Mouse (Mus musculus) hindbrain, postnatal 0 days (tissue): ENCODE results near the gene Kcnb1. TPM values are rescaled to one million over a fixed set of nuclear protein-coding genes. Genes with fewer than 3 reads are reported as not detected.
A peak's percentile ranks its signal among the peaks of the same experiment; 100 is the strongest.

Experiments
- ATAC-seq: fragments of 200-750 bp; cut with Nextera tagmentation; 2 replicates; pipeline ENCODE4 v1.8.0; 2017; ENCODE audit warnings: mild to moderate bottlenecking, moderate TSS enrichment, moderate library complexity
- DNase-seq: peaks from one replicate; pipeline ENCODE4 v3.0.0-alpha.2; 2015; ENCODE audit warnings: low spot score
- H3K27ac ChIP-seq: fragments of 300-500 bp; sonication (generic); 2 replicates; pipeline ENCODE4 v1.5.1; 2014; ENCODE audit warnings: mild to moderate bottlenecking
- H3K27me3 ChIP-seq: fragments of 300-500 bp; sonication (generic); 2 replicates; pipeline ENCODE4 v1.6.1; 2014; ENCODE audit warnings: low read length, mixed read lengths; ENCODE audit not compliant: insufficient read depth
- H3K36me3 ChIP-seq: fragments of 300-500 bp; sonication (generic); 2 replicates; pipeline ENCODE4 v1.6.1; 2014; ENCODE audit warnings: low read length, mixed read lengths; ENCODE audit not compliant: insufficient read depth
- H3K4me1 ChIP-seq: fragments of 300-500 bp; sonication (generic); 2 replicates; pipeline ENCODE4 v1.6.1; 2014; ENCODE audit warnings: antibody characterized with exemption, low read length, mixed read lengths; ENCODE audit not compliant: insufficient read depth
- H3K4me2 ChIP-seq: fragments of 300-500 bp; sonication (generic); 2 replicates; pipeline ENCODE4 v1.6.1; 2014; ENCODE audit warnings: low read depth, mild to moderate bottlenecking, low read length, moderate library complexity, mixed read lengths
- H3K4me3 ChIP-seq: fragments of 300-500 bp; sonication (generic); 2 replicates; pipeline ENCODE4 v1.5.1; 2014; ENCODE audit warnings: low read length
- H3K9ac ChIP-seq: fragments of 300-500 bp; sonication (generic); replicated peaks from 2 replicates; pipeline ENCODE4 v1.6.1; 2014; ENCODE audit warnings: mild to moderate bottlenecking, low read length, moderate library complexity, mixed read lengths
- H3K9me3 ChIP-seq: fragments of 300-500 bp; sonication (generic); 2 replicates; pipeline ENCODE4 v1.6.1; 2016; ENCODE audit warnings: low read length, mixed read lengths
- CTCF ChIP-seq: IDR thresholded peaks from 2 replicates; pipeline ENCODE4 v1.5.1; 2016; ENCODE audit warnings: antibody characterized with exemption, control low read depth, low read depth
- WGBS: fragments of 180-500 bp; shearing (Covaris S2); extraction: QIAGEN DNeasy Blood & Tissue Kit; methylation state at CpG from one replicate; pipeline ENCODE4 v1.1.7; 2014; 5-methylcytosine and 5-hydroxymethylcytosine counted together
- polyA plus RNA-seq: library from polyadenylated mRNA; unstranded; fragments of >200 nt; fragmentation: Nextera tagmentation; extraction: Ambion mirVana; gene quantifications from 2 replicates; pipeline ENCODE4 v1.2.1, GENCODE M21; 2015
- total RNA-seq: library from RNA; depleted of rRNA; stranded (reverse); fragments of >200 nt; gene quantifications from 2 replicates; pipeline ENCODE4 v1.2.3, GENCODE M21; 2014

Gene Kcnb1
- total and polyA plus RNA-seq, 2 experiments from 2014 or later: 5.1 to 21.5 TPM

- Histone ChIP-seq H3K4me3 (no peak overlapping the region), H3K27ac (no peak overlapping the region), H3K4me2 (no peak overlapping the region), H3K27me3 (no peaks in the 10 kb centered on the region), H3K36me3 (no peaks in the 10 kb centered on the region), H3K9me3 (no peaks in the 10 kb centered on the region), H3K4me1 (peaks cover 6% of the 10 kb centered on the region; the same call in 1 of the 2 replicates), H3K9ac (no peak overlapping the region)
- TF ChIP-seq CTCF: no peak
- 72% methylated on average over 5 of the region's 5 CpGs for WGBS
- ATAC-seq: 0 out of 2 replicates have a peak, but pooled peaks have one; percentile 14
- no peak for DNase-seq
These were observed 44.1 kb downstream of the Kcnb1 start for GRCm38 (mm10) chr2:167145904-167146303.

GRCm38 (mm10) chr2:167144439-167145307, 45.3 kb downstream of the Kcnb1 start:
- no peak overlapping the region for H3K27ac ChIP-seq
- H3K27me3 ChIP-seq: no peaks in the 10 kb centered on the region
- DNase-seq: peak; percentile 31
- H3K9ac ChIP-seq: no peak overlapping the region
- ATAC-seq: no peak
- WGBS: 15% methylated on average over 14 of the region's 14 CpGs
- H3K4me1 ChIP-seq: peaks cover 6% of the 10 kb centered on the region; the same call in 1 of the 2 replicates
- H3K36me3 ChIP-seq: no peaks in the 10 kb centered on the region
- no peak overlapping the region for H3K4me2 ChIP-seq
- no peak for TF ChIP-seq CTCF
- H3K4me3 ChIP-seq: no peak overlapping the region
- no peaks in the 10 kb centered on the region for H3K9me3 ChIP-seq

- H3K27ac ChIP-seq: no peak overlapping the region
- H3K36me3 ChIP-seq: no peaks in the 10 kb centered on the region
- WGBS: 64% methylated on average over 2 of the region's 2 CpGs
- H3K4me2 ChIP-seq: no peak overlapping the region
- no peaks in the 10 kb centered on the region for H3K9me3 ChIP-seq
- ATAC-seq (no peak), DNase-seq (no peak)
- H3K4me1 ChIP-seq: peaks cover 6% of the 10 kb centered on the region; the same call in 1 of the 2 replicates
- no peaks in the 10 kb centered on the region for H3K27me3 ChIP-seq
- TF ChIP-seq CTCF: no peak
- no peak overlapping the region for H3K9ac ChIP-seq
- H3K4me3 ChIP-seq: no peak overlapping the region
These were observed 46.0 kb downstream of the Kcnb1 start for GRCm38 (mm10) chr2:167143914-167144313.

- WGBS: 85% methylated on average over 3 of the region's 3 CpGs
- Histone ChIP-seq H3K4me3 (no peak overlapping the region), H3K4me1 (peaks cover 7% of the 10 kb centered on the region), H3K27ac (no peak overlapping the region), H3K9me3 (no peaks in the 10 kb centered on the region), H3K4me2 (no peak overlapping the region), H3K36me3 (no peaks in the 10 kb centered on the region), H3K27me3 (no peaks in the 10 kb centered on the region), H3K9ac (no peak overlapping the region)
- DNase-seq (no peak), ATAC-seq (no peak)
- no peak for TF ChIP-seq CTCF
These were observed 47.7 kb downstream of the Kcnb1 start for GRCm38 (mm10) chr2:167142282-167142681.

GRCm38 (mm10) chr2:167141810-167142209, 48.1 kb downstream of the Kcnb1 start:
- Histone ChIP-seq H3K4me1 (peaks cover 11% of the 10 kb centered on the region), H3K4me2 (no peak overlapping the region), H3K4me3 (no peak overlapping the region), H3K36me3 (no peaks in the 10 kb centered on the region), H3K27me3 (no peaks in the 10 kb centered on the region), H3K9me3 (no peaks in the 10 kb centered on the region), H3K27ac (no peak overlapping the region), H3K9ac (no peak overlapping the region)
- 79% methylated on average over 4 of the region's 4 CpGs for WGBS
- no peak for ATAC-seq
- TF ChIP-seq CTCF: no peak
- no peak for DNase-seq

GRCm38 (mm10) chr2:167139801-167140269, 50.1 kb downstream of the Kcnb1 start:
- Histone ChIP-seq H3K36me3 (no peaks in the 10 kb centered on the region), H3K27me3 (no peaks in the 10 kb centered on the region), H3K4me3 (no peak overlapping the region), H3K4me1 (peaks cover 15% of the 10 kb centered on the region), H3K9me3 (no peaks in the 10 kb centered on the region), H3K4me2 (no peak overlapping the region), H3K9ac (no peak overlapping the region), H3K27ac (no peak overlapping the region)
- WGBS: 67% methylated on average over 13 of the region's 13 CpGs
- TF ChIP-seq CTCF: no peak
- ATAC-seq (no peak), DNase-seq (no peak)

- H3K27me3 ChIP-seq: no peaks in the 10 kb centered on the region
- no peaks in the 10 kb centered on the region for H3K36me3 ChIP-seq
- peaks cover 11% of the 10 kb centered on the region; the same call in 1 of the 2 replicates for H3K4me1 ChIP-seq
- no peak for DNase-seq
- no peak overlapping the region for H3K27ac ChIP-seq
- no peak for TF ChIP-seq CTCF
- no peak overlapping the region for H3K4me2 ChIP-seq
- no peak overlapping the region for H3K4me3 ChIP-seq
- no peak overlapping the region for H3K9ac ChIP-seq
- no peak for ATAC-seq
- no peaks in the 10 kb centered on the region for H3K9me3 ChIP-seq
- 73% methylated on average over 6 of the region's 6 CpGs for WGBS
These were observed 51.3 kb downstream of the Kcnb1 start for GRCm38 (mm10) chr2:167138611-167139010.
